13 mouse cellular contexts compared by ENCODE assay signal in the genomic region with DNA sequence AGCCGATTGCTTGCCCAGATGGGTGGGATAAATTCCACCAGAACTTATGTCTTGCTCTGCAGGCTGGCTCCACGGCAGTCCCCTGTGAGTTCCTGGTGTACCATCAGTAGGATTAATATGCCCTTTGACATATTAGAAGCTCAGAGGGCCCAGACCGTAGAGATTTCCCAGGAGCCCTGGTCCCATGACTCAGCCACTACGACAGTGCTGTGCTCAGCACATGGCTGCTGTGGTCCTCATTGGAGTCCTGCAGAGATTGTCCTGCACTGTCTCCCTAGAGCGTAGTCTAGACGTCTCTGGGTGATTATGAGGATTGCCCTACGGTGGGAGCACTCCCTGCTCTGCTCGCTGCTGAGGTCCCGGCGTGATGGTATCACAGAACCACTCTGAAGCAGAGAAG.
DNase-seq lines count a peak whose midpoint lies in the region; ATAC-seq lines count a peak whose summit lies in the region.
"Had no signal": no experiment of that assay in that cellular context is flagged by ENCODE, and none has a peak within 500 bp of the region (broad histone marks: within the 10 kb centered on the region; RNA-seq: fewer than 3 reads in every experiment).

No protein-coding gene starts in this region.

- no peak overlapping the region for H3K9ac ChIP-seq in heart, embryonic 15.5 days
- 0 out of 2 replicates have a peak overlapping the region, but pooled peaks have one; percentile 10 for H3K9ac ChIP-seq in midbrain, embryonic 16.5 days (ENCODE audit: low read depth, low read length)
- no peak overlapping the region for H3K9ac ChIP-seq in midbrain, embryonic 13.5 days (replicated peaks)
- H3K9ac ChIP-seq in liver, embryonic 11.5 days (ENCODE audit: low read depth, low read length): no peak overlapping the region
- no peak overlapping the region for H3K9ac ChIP-seq in stomach, embryonic 16.5 days (ENCODE audit: low read length)

- no peaks in the 10 kb centered on the region for H3K36me3 ChIP-seq in heart, embryonic 15.5 days
- no peaks in the 10 kb centered on the region for H3K36me3 ChIP-seq in midbrain, embryonic 16.5 days (ENCODE audit: control insufficient read depth, insufficient read depth, low read length)
- H3K36me3 ChIP-seq in midbrain, embryonic 13.5 days: peaks cover 18% of the 10 kb centered on the region; the same call in 1 of the 2 replicates
- no peaks in the 10 kb centered on the region for H3K36me3 ChIP-seq in liver, embryonic 11.5 days (ENCODE audit: control insufficient read depth, insufficient read depth, low read length)
- H3K36me3 ChIP-seq in stomach, embryonic 16.5 days (ENCODE audit: control insufficient read depth, insufficient read depth, low read length): no peaks in the 10 kb centered on the region

- H3K4me3 ChIP-seq in heart, embryonic 15.5 days: no peak overlapping the region
- H3K4me3 ChIP-seq in midbrain, embryonic 16.5 days (ENCODE audit: low read depth, low read length): no peak overlapping the region
- no peak overlapping the region for H3K4me3 ChIP-seq in midbrain, embryonic 13.5 days (replicated peaks)
- H3K4me3 ChIP-seq in liver, embryonic 11.5 days (ENCODE audit: low read depth, low read length): no peak overlapping the region
- H3K4me3 ChIP-seq in stomach, embryonic 16.5 days (replicated peaks; ENCODE audit: low read length): no peak overlapping the region

- no peaks in the 10 kb centered on the region for H3K27me3 ChIP-seq in heart, embryonic 15.5 days
- H3K27me3 ChIP-seq in midbrain, embryonic 16.5 days (ENCODE audit: control insufficient read depth, insufficient read depth, low read depth, low read length): no peaks in the 10 kb centered on the region
- no peaks in the 10 kb centered on the region for H3K27me3 ChIP-seq in midbrain, embryonic 13.5 days
- H3K27me3 ChIP-seq in liver, embryonic 11.5 days (replicated peaks; ENCODE audit: control insufficient read depth, insufficient read depth, low read length): no peaks in the 10 kb centered on the region
- H3K27me3 ChIP-seq in stomach, embryonic 16.5 days (ENCODE audit: control insufficient read depth, insufficient read depth, low read length): no peaks in the 10 kb centered on the region

- DNase-seq in heart, postnatal 25 days (ENCODE audit: low spot score): no peak
- no peak for DNase-seq in liver, embryonic 11.5 days (ENCODE audit: low spot score)
- no peak for DNase-seq in urinary bladder, postnatal 10 days (ENCODE audit: low spot score)
- no peak for DNase-seq in cerebellum, adult 9-11 months
- DNase-seq: adrenal gland, adult 2 months; cerebellum, adult 18-20 months; gastrocnemius, postnatal 36 days; kidney, postnatal 25 days; lung, adult 2 months had no signal

- H3K4me2 ChIP-seq in heart, embryonic 15.5 days: no peak overlapping the region
- no peak overlapping the region for H3K4me2 ChIP-seq in midbrain, embryonic 16.5 days (ENCODE audit: low read length)
- no peak overlapping the region for H3K4me2 ChIP-seq in midbrain, embryonic 13.5 days (replicated peaks)
- peak overlapping the region; percentile 44 for H3K4me2 ChIP-seq in liver, embryonic 11.5 days
- no peak overlapping the region for H3K4me2 ChIP-seq in stomach, embryonic 16.5 days (ENCODE audit: low read depth, low read length)

- 60% methylated on average over 10 of the region's 10 CpGs for WGBS in heart, embryonic 15.5 days
- 75% methylated on average over 10 of the region's 10 CpGs for WGBS in midbrain, embryonic 16.5 days
- WGBS in midbrain, embryonic 13.5 days: 78% methylated on average over 10 of the region's 10 CpGs
- WGBS in liver, embryonic 11.5 days: 37% methylated on average over 10 of the region's 10 CpGs
- WGBS in stomach, embryonic 16.5 days: 51% methylated on average over 10 of the region's 10 CpGs

- intact Hi-C loops in heart, postnatal 25 days (cut with DNase I): loop anchor here (5.0 kb wide), 1 partner anchor 52 kb away; no protein-coding TSS in a partner anchor

- H3K9me3 ChIP-seq in heart, embryonic 15.5 days (replicated peaks): no peaks in the 10 kb centered on the region
- H3K9me3 ChIP-seq in midbrain, embryonic 16.5 days (replicated peaks; ENCODE audit: control insufficient read depth, low read length, poor library complexity, severe bottlenecking): no peaks in the 10 kb centered on the region
- no peaks in the 10 kb centered on the region for H3K9me3 ChIP-seq in midbrain, embryonic 13.5 days
- no peaks in the 10 kb centered on the region for H3K9me3 ChIP-seq in liver, embryonic 11.5 days (ENCODE audit: control insufficient read depth, low read length)
- no peaks in the 10 kb centered on the region for H3K9me3 ChIP-seq in stomach, embryonic 16.5 days (replicated peaks; ENCODE audit: control insufficient read depth, low read length)

- H3K27ac ChIP-seq in heart, embryonic 15.5 days: peak overlapping the region; percentile 65
- H3K27ac ChIP-seq in midbrain, embryonic 16.5 days (ENCODE audit: low read length): no peak overlapping the region
- H3K27ac ChIP-seq in midbrain, embryonic 13.5 days: no peak overlapping the region
- H3K27ac ChIP-seq in liver, embryonic 11.5 days (ENCODE audit: low read depth, low read length): peak overlapping the region; percentile 64; the same call in 1 of the 2 replicates
- H3K27ac ChIP-seq in stomach, embryonic 16.5 days (ENCODE audit: low read length): peak overlapping the region; percentile 64; the same call in 1 of the 2 replicates

- 0 out of 2 replicates have a peak, but pooled peaks have one; percentile 44 for ATAC-seq in heart, embryonic 15.5 days (replicated peaks; ENCODE audit: insufficient number of reproducible peaks, insufficient read depth, low FRiP score, low read depth)
- no peak for ATAC-seq in midbrain, embryonic 16.5 days
- no peak for ATAC-seq in midbrain, embryonic 13.5 days
- no peak; the same call in 1 of the 2 replicates for ATAC-seq in liver, embryonic 11.5 days (replicated peaks; ENCODE audit: low FRiP score)
- peak; percentile 52; the same call in 1 of the 2 replicates for ATAC-seq in stomach, embryonic 16.5 days (ENCODE audit: insufficient read depth, low FRiP score)

- H3K4me1 ChIP-seq in heart, embryonic 15.5 days (replicated peaks): peaks cover 40% of the 10 kb centered on the region
- H3K4me1 ChIP-seq in midbrain, embryonic 16.5 days (ENCODE audit: control insufficient read depth, insufficient read depth, low read length): peaks cover 14% of the 10 kb centered on the region; the same call in 1 of the 2 replicates
- peaks cover 37% of the 10 kb centered on the region for H3K4me1 ChIP-seq in midbrain, embryonic 13.5 days (replicated peaks)
- H3K4me1 ChIP-seq in liver, embryonic 11.5 days (replicated peaks; ENCODE audit: control insufficient read depth, insufficient read depth, low read length): peaks cover 27% of the 10 kb centered on the region
- peaks cover 31% of the 10 kb centered on the region for H3K4me1 ChIP-seq in stomach, embryonic 16.5 days (ENCODE audit: control insufficient read depth, insufficient read depth, low read length)

Comparison
In these comparisons a context has a peak if more than half of its experiments do, and no peak if none do; other contexts are left out.
1. ATAC-seq: peak in heart, embryonic 15.5 days (single experiment) and stomach, embryonic 16.5 days (single experiment); none in midbrain, embryonic 16.5 days (single experiment), midbrain, embryonic 13.5 days (single experiment) and liver, embryonic 11.5 days (single experiment).
2. H3K27ac ChIP-seq: peak in heart, embryonic 15.5 days (single experiment), liver, embryonic 11.5 days (single experiment) and stomach, embryonic 16.5 days (single experiment); none in midbrain, embryonic 16.5 days (single experiment) and midbrain, embryonic 13.5 days (single experiment).